Mouse (Mus musculus) hindbrain, embryonic 12.5 days (tissue): ENCODE measurements at regions not wholly inside any gene's neighbourhood (a gene's known extent, or its start where the extent isn't known, plus 50 kb on each side); places are given as distances from the start of the nearest gene placed in this dataset.

Experiments used
- ATAC-seq: fragments of 200-750 bp; cut with Nextera tagmentation; 2 replicates; pipeline ENCODE4 v1.8.0; 2017; ENCODE audit warnings: moderate TSS enrichment; ENCODE audit not compliant: low FRiP score
- H3K27ac ChIP-seq: fragments of 300-500 bp; sonication (generic); 2 replicates; pipeline ENCODE4 v1.5.1; 2016; ENCODE audit warnings: mild to moderate bottlenecking
- H3K27me3 ChIP-seq: fragments of 300-500 bp; sonication (generic); 2 replicates; pipeline ENCODE4 v1.6.1; 2016; ENCODE audit warnings: mild to moderate bottlenecking
- H3K36me3 ChIP-seq: fragments of 300-500 bp; sonication (generic); 2 replicates; pipeline ENCODE4 v1.6.1; 2016; ENCODE audit warnings: mild to moderate bottlenecking
- H3K4me1 ChIP-seq: fragments of 300-500 bp; sonication (generic); 2 replicates; pipeline ENCODE4 v1.6.1; 2016
- H3K4me2 ChIP-seq: fragments of 300-500 bp; sonication (generic); replicated peaks from 2 replicates; pipeline ENCODE4 v1.6.1; 2016; ENCODE audit warnings: mild to moderate bottlenecking
- H3K4me3 ChIP-seq: fragments of 300-500 bp; sonication (generic); 2 replicates; pipeline ENCODE4 v1.5.1; 2016; ENCODE audit warnings: mild to moderate bottlenecking
- H3K9ac ChIP-seq: fragments of 300-500 bp; sonication (generic); 2 replicates; pipeline ENCODE4 v1.6.1; 2016; ENCODE audit warnings: mild to moderate bottlenecking, moderate library complexity
- H3K9me3 ChIP-seq: fragments of 300-500 bp; sonication (generic); replicated peaks from 2 replicates; pipeline ENCODE4 v1.6.1; 2016; ENCODE audit warnings: mild to moderate bottlenecking
- WGBS: fragments of 180-500 bp; shearing (Covaris S2); methylation state at CpG from one replicate; pipeline ENCODE4 v1.1.7; 2016; 5-methylcytosine and 5-hydroxymethylcytosine counted together

- no peak for ATAC-seq
- Histone ChIP-seq H3K4me3 (no peak overlapping the region), H3K4me2 (no peak overlapping the region), H3K27me3 (no peaks in the 10 kb centered on the region), H3K9me3 (no peaks in the 10 kb centered on the region), H3K27ac (no peak overlapping the region), H3K4me1 (peaks cover 10% of the 10 kb centered on the region), H3K9ac (no peak overlapping the region), H3K36me3 (no peaks in the 10 kb centered on the region)
- WGBS: 65% methylated on average over 7 of the region's 7 CpGs
Measured at GRCm38 (mm10) chr12:107125201-107125600, 363.2 kb upstream of the 3110018I06Rik start.

GRCm38 (mm10) chr12:107126056-107126455, 362.4 kb upstream of the 3110018I06Rik start:
- Histone ChIP-seq H3K27me3 (no peaks in the 10 kb centered on the region), H3K9me3 (no peaks in the 10 kb centered on the region), H3K4me2 (no peak overlapping the region), H3K27ac (no peak overlapping the region), H3K36me3 (no peaks in the 10 kb centered on the region), H3K9ac (no peak overlapping the region), H3K4me1 (peaks cover 10% of the 10 kb centered on the region), H3K4me3 (no peak overlapping the region)
- no peak for ATAC-seq
- 84% methylated on average over 10 of the region's 10 CpGs for WGBS

GRCm38 (mm10) chr12:107127591-107127990, 360.8 kb upstream of the 3110018I06Rik start:
- H3K4me3 ChIP-seq: no peak overlapping the region
- H3K27ac ChIP-seq: no peak overlapping the region
- 90% methylated on average over 3 of the region's 3 CpGs for WGBS
- no peak overlapping the region for H3K4me2 ChIP-seq
- no peaks in the 10 kb centered on the region for H3K27me3 ChIP-seq
- ATAC-seq: no peak
- no peaks in the 10 kb centered on the region for H3K9me3 ChIP-seq
- H3K4me1 ChIP-seq: peaks cover 5% of the 10 kb centered on the region; the same call in 1 of the 2 replicates
- H3K36me3 ChIP-seq: no peaks in the 10 kb centered on the region
- H3K9ac ChIP-seq: no peak overlapping the region

GRCm38 (mm10) chr12:107129232-107129631, 359.2 kb upstream of the 3110018I06Rik start:
- no peaks in the 10 kb centered on the region for H3K9me3 ChIP-seq
- no peak overlapping the region for H3K27ac ChIP-seq
- no peak for ATAC-seq
- no peaks in the 10 kb centered on the region for H3K27me3 ChIP-seq
- 69% methylated on average over 6 of the region's 6 CpGs for WGBS
- H3K36me3 ChIP-seq: no peaks in the 10 kb centered on the region
- H3K4me3 ChIP-seq: no peak overlapping the region
- peaks cover 7% of the 10 kb centered on the region; the same call in 1 of the 2 replicates for H3K4me1 ChIP-seq
- H3K9ac ChIP-seq: no peak overlapping the region
- no peak overlapping the region for H3K4me2 ChIP-seq

GRCm38 (mm10) chr12:107131351-107131750, 357.1 kb upstream of the 3110018I06Rik start:
- ATAC-seq: no peak
- no peak overlapping the region for H3K4me2 ChIP-seq
- no peak overlapping the region for H3K9ac ChIP-seq
- no peaks in the 10 kb centered on the region for H3K36me3 ChIP-seq
- WGBS: 79% methylated on average over 7 of the region's 7 CpGs
- no peak overlapping the region for H3K4me3 ChIP-seq
- 0 out of 2 replicates have a peak, but pooled peaks cover 2% of the 10 kb centered on the region for H3K4me1 ChIP-seq
- H3K9me3 ChIP-seq: no peaks in the 10 kb centered on the region
- H3K27me3 ChIP-seq: no peaks in the 10 kb centered on the region
- H3K27ac ChIP-seq: no peak overlapping the region

- Histone ChIP-seq H3K4me1 (0 out of 2 replicates have a peak, but pooled peaks cover 2% of the 10 kb centered on the region), H3K9ac (no peak overlapping the region), H3K27me3 (no peaks in the 10 kb centered on the region), H3K27ac (no peak overlapping the region), H3K36me3 (no peaks in the 10 kb centered on the region), H3K9me3 (no peaks in the 10 kb centered on the region), H3K4me3 (no peak overlapping the region), H3K4me2 (no peak overlapping the region)
- ATAC-seq: no peak
- 80% methylated on average over 6 of the region's 6 CpGs for WGBS
Measured at GRCm38 (mm10) chr12:107131841-107132240, 356.6 kb upstream of the 3110018I06Rik start.

- Histone ChIP-seq H3K27me3 (no peaks in the 10 kb centered on the region), H3K4me3 (no peak overlapping the region), H3K9me3 (no peaks in the 10 kb centered on the region), H3K27ac (no peak overlapping the region), H3K4me1 (0 out of 2 replicates have a peak, but pooled peaks cover 2% of the 10 kb centered on the region), H3K9ac (no peak overlapping the region), H3K36me3 (no peaks in the 10 kb centered on the region), H3K4me2 (no peak overlapping the region)
- WGBS: 88% methylated on average over 3 of the region's 3 CpGs
- ATAC-seq: no peak
Measured at GRCm38 (mm10) chr12:107132501-107132900, 355.9 kb upstream of the 3110018I06Rik start.

- no peak overlapping the region for H3K4me2 ChIP-seq
- H3K4me3 ChIP-seq: no peak overlapping the region
- no peaks in the 10 kb centered on the region for H3K36me3 ChIP-seq
- H3K4me1 ChIP-seq: 0 out of 2 replicates have a peak, but pooled peaks cover 2% of the 10 kb centered on the region
- no peaks in the 10 kb centered on the region for H3K9me3 ChIP-seq
- ATAC-seq: no peak
- no peak overlapping the region for H3K9ac ChIP-seq
- H3K27ac ChIP-seq: no peak overlapping the region
- no peaks in the 10 kb centered on the region for H3K27me3 ChIP-seq
- 95% methylated on average over 3 of the region's 3 CpGs for WGBS
Measured at GRCm38 (mm10) chr12:107134353-107134752, 354.1 kb upstream of the 3110018I06Rik start.

GRCm38 (mm10) chr12:107138677-107139400, 349.6 kb upstream of the 3110018I06Rik start:
- H3K27ac ChIP-seq: no peak overlapping the region

GRCm38 (mm10) chr12:107140957-107141595, 347.4 kb upstream of the 3110018I06Rik start:
- Histone ChIP-seq H3K4me1 (no peaks in the 10 kb centered on the region), H3K4me3 (no peak overlapping the region), H3K27me3 (no peaks in the 10 kb centered on the region), H3K36me3 (no peaks in the 10 kb centered on the region), H3K9me3 (no peaks in the 10 kb centered on the region), H3K9ac (no peak overlapping the region), H3K4me2 (no peak overlapping the region), H3K27ac (no peak overlapping the region)
- ATAC-seq: no peak
- 91% methylated on average over 9 of the region's 9 CpGs for whole genome bisulfite sequencing

More at GRCm38 (mm10) chr12:107138677-107139400, 349.6 kb upstream of the 3110018I06Rik start:
- Histone ChIP-seq H3K4me2 (no peak overlapping the region), H3K9me3 (no peaks in the 10 kb centered on the region), H3K9ac (no peak overlapping the region), H3K36me3 (no peaks in the 10 kb centered on the region), H3K27me3 (no peaks in the 10 kb centered on the region), H3K4me1 (0 out of 2 replicates have a peak, but pooled peaks cover under 1% of the 10 kb centered on the region), H3K4me3 (no peak overlapping the region)
- 97% methylated on average over 8 of the region's 8 CpGs for WGBS
- no peak for ATAC-seq

GRCm38 (mm10) chr12:107142226-107142625, 346.2 kb upstream of the 3110018I06Rik start:
- no peaks in the 10 kb centered on the region for H3K4me1 ChIP-seq
- H3K9ac ChIP-seq: no peak overlapping the region
- WGBS: 92% methylated on average over 6 of the region's 6 CpGs
- no peaks in the 10 kb centered on the region for H3K9me3 ChIP-seq
- no peak overlapping the region for H3K4me3 ChIP-seq
- H3K4me2 ChIP-seq: no peak overlapping the region
- no peaks in the 10 kb centered on the region for H3K27me3 ChIP-seq
- H3K27ac ChIP-seq: no peak overlapping the region
- H3K36me3 ChIP-seq: no peaks in the 10 kb centered on the region
- ATAC-seq: no peak

GRCm38 (mm10) chr12:107146608-107147121, 341.8 kb upstream of the 3110018I06Rik start:
- WGBS: 85% methylated on average over 5 of the region's 5 CpGs

More at GRCm38 (mm10) chr12:107146608-107147121, 341.8 kb upstream of the 3110018I06Rik start:
- Histone ChIP-seq H3K27ac (no peak overlapping the region), H3K4me1 (no peaks in the 10 kb centered on the region), H3K4me2 (no peak overlapping the region), H3K9me3 (no peaks in the 10 kb centered on the region), H3K4me3 (no peak overlapping the region), H3K27me3 (no peaks in the 10 kb centered on the region), H3K9ac (no peak overlapping the region), H3K36me3 (no peaks in the 10 kb centered on the region)
- no peak for ATAC-seq
